Mouse (Mus musculus) kidney, adult 2 months (tissue): Measurements from ENCODE around the gene 9030612E09Rik. TPM values are rescaled to one million over a fixed set of nuclear protein-coding genes. Genes with fewer than 3 reads are reported as not detected.

Experiments
- DNase-seq: peaks from one replicate; pipeline ENCODE4 v3.0.0; 2021
- H3K27ac ChIP-seq: fragments of 200-500 bp; 2 replicates; pipeline ENCODE4 v1.5.1; 2012; ENCODE audit warnings: low read depth, low read length, control low read depth, inconsistent platforms; ENCODE audit not compliant: insufficient read depth
- H3K27me3 ChIP-seq: fragments of 200-500 bp; replicated peaks from 2 replicates; pipeline ENCODE4 v1.6.1; 2012; ENCODE audit warnings: mild to moderate bottlenecking, moderate library complexity, low read length, inconsistent platforms; ENCODE audit not compliant: control insufficient read depth, insufficient read depth
- H3K36me3 ChIP-seq: fragments of 200-500 bp; 2 replicates; pipeline ENCODE4 v1.6.1; 2012; ENCODE audit warnings: mild to moderate bottlenecking, moderate library complexity, low read length, inconsistent platforms; ENCODE audit not compliant: control insufficient read depth, insufficient read depth
- H3K4me1 ChIP-seq: fragments of 200-500 bp; 2 replicates; pipeline ENCODE4 v1.6.1; 2011; ENCODE audit warnings: low read length; ENCODE audit not compliant: control insufficient read depth, insufficient read depth
- H3K4me3 ChIP-seq: fragments of 200-500 bp; 2 replicates; pipeline ENCODE4 v1.5.1; 2011; ENCODE audit warnings: mild to moderate bottlenecking, low read depth, low read length, control low read depth; ENCODE audit not compliant: insufficient read depth
- CTCF ChIP-seq: fragments of 200-500 bp; conservative IDR thresholded peaks from 2 replicates; pipeline ENCODE4 v1.5.1; 2011; ENCODE audit warnings: low read depth, mild to moderate bottlenecking, control low read depth, low read length, moderate library complexity, mixed read lengths; ENCODE audit not compliant: insufficient read depth, insufficient read length
- POLR2A ChIP-seq: fragments of 200-500 bp; IDR thresholded peaks from one replicate; pipeline ENCODE4 v1.6.1; 2011; ENCODE audit warnings: low read depth, low read length, control low read depth
- WGBS: fragments of 180-500 bp; shearing (Covaris S2); methylation state at CpG from one replicate; pipeline ENCODE4 v1.1.7; 2018; 5-methylcytosine and 5-hydroxymethylcytosine counted together
- polyA plus RNA-seq: library from polyadenylated mRNA; depleted of rRNA; stranded (reverse); fragments of >200 nt; gene quantifications from 2 replicates; pipeline ENCODE4 v1.2.3, GENCODE M21; 2012

Gene 9030612E09Rik
- polyA plus RNA-seq, 1 experiment, result 0.14 TPM

DNA sequence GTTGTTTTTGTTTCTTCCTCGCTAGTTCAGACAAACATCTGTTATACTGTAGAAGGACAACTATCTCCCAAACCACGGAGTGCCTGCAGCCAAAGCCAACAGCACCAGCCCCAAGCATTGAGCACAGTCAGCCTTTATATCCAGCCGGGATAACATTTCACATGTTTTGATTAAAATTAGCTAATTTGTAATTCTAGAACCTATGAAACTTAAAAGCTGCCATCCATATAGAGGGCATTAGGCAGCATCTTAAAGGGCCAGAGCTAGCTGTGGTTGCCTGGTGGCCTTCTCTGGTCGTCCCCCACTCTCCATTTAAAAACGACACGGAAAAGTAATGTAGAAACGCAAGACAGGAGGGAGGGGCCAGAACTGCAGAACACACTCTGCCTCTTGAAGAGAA, 2.4 kb upstream of the 9030612E09Rik start:
- TF ChIP-seq CTCF, result no peak
- no peak for DNase-seq
- H3K4me1 ChIP-seq, result no peaks in the 10 kb centered on the region
- no peaks in the 10 kb centered on the region for H3K36me3 ChIP-seq
- WGBS, result 25% methylated on average over 7 of the region's 7 CpGs
- no peaks in the 10 kb centered on the region; the same call in 1 of the 2 replicates for H3K27me3 ChIP-seq
- no peak overlapping the region for H3K27ac ChIP-seq
- H3K4me3 ChIP-seq, result no peak overlapping the region

DNA sequence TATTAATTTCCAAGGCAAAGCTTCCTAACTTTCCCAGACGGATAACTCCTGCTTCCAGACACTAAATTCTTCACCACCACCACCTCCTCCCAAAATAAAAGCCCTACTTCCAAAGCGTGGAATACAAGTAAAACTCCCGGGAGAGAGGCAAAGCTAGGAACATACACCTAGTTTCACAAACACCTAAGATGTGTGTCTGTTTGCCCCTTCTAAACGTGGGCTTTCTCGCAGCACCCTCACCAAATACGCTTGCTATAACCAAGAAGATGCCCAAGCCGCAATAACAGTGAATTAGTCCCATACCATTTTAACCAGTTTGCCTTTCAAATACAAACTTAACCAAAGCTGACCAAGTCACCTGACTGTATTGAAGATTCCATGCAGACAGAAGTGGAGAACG, 1.9 kb upstream of the 9030612E09Rik start:
- Histone ChIP-seq H3K27me3 (no peaks in the 10 kb centered on the region; the same call in 1 of the 2 replicates), H3K27ac (no peak overlapping the region), H3K36me3 (no peaks in the 10 kb centered on the region), H3K4me3 (no peak overlapping the region), H3K4me1 (no peaks in the 10 kb centered on the region)
- no peak for DNase-seq
- TF ChIP-seq POLR2A, result no peak
- TF ChIP-seq CTCF, result no peak
- WGBS, result 18% methylated on average over 8 of the region's 8 CpGs

DNA sequence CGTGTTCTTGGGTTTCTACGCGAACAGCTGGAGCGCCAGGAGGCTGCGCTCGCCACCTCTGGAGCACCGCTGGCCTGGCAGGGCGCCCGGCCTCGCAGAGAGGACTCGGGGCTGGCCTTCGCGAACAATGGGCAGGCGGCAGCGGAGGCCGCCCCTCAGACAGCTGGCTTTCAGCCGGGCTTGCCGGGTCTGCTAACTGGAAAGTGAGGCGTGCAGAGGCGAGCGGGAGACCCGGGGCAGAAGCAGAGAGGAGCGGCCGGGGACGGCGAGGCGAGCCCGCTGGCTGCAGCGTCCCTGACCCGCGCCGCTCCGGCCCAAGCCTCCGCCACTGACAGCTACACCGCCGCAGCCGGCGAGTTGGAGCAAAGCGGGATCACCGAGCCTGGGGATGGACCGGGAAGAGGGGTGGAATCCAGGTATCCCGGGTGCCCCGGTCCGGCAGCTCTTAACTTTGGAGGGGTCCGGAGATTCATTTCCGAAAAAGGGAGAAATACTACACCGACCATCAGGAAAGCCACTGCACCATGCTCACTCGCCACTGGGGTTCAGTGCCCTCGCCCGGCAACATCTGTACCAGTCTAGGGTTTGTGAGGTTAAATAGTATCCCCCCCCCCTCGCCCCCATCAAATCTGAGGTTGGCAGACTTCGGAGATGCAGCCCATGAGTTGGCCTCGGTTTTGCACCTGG, 1.2 kb upstream of the 9030612E09Rik start:
- peak overlapping the region; percentile 69 for H3K4me3 ChIP-seq

DNA sequence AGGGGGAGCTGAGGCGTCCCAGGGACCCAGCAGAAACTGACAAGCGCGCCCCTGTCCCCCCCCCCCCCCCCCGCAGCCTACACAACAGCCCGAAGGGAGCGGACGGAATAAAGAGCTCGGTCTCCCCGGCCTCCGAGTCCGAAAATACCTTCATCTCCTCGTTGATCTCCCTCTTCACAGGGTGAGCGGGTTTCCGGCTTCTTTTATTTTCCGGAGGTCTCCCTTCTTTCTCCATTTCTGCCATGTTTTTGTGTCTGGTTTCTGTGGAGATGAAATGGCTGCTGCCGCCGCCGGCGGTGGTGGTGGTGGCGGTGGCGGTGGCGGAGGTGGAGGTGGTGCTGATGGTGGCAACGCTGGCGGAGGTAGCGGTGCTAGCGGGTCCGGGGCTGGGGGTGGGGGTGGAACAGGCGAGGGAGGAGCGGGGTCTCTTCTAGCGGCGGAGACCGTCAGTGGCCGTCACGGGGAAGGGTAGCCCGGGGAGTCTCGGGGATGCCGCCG, 627 bp upstream of the 9030612E09Rik start:
- peak overlapping the region; percentile 69 for H3K4me3 ChIP-seq
- WGBS, result under 1% methylated on average over 38 of the region's 38 CpGs
- H3K36me3 ChIP-seq, result no peaks in the 10 kb centered on the region
- no peak overlapping the region for H3K27ac ChIP-seq
- no peaks in the 10 kb centered on the region; the same call in 1 of the 2 replicates for H3K27me3 ChIP-seq
- DNase-seq, result no peak
- no peak for TF ChIP-seq POLR2A
- TF ChIP-seq CTCF, result no peak
- no peaks in the 10 kb centered on the region for H3K4me1 ChIP-seq

More for the DNA sequence above, 1.2 kb upstream of the 9030612E09Rik start:
- no peaks in the 10 kb centered on the region; the same call in 1 of the 2 replicates for H3K27me3 ChIP-seq
- no peaks in the 10 kb centered on the region for H3K36me3 ChIP-seq
- TF ChIP-seq POLR2A (no peak), CTCF (no peak)
- peak; percentile 71 for DNase-seq
- no peak overlapping the region for H3K27ac ChIP-seq
- WGBS, result under 1% methylated on average over 53 of the region's 53 CpGs
- H3K4me1 ChIP-seq, result no peaks in the 10 kb centered on the region

DNA sequence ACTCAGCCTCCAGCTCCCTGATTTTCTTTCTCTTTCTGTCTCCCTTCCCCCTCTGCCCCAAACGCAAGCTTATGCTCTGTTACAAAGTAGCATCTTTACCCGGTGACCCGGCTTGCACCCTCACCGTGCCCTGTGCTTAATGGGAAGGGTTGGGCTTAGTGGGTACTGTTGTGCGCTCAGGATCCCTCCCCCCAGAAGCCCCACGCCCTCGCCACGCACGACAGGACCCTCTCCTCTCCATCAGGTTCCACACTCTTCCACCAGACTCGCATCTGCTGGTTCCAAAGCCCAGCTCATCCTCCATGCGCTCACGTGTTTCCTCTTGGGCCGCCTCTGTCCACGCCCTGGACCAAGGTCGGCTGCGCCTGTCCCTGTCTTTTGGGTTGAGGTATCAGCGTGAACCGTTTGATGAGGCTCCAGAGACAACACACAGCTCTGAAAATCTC, 675 bp downstream of the 9030612E09Rik start:
- no peak for DNase-seq
- H3K27me3 ChIP-seq, result no peaks in the 10 kb centered on the region; the same call in 1 of the 2 replicates
- peak overlapping the region; percentile 69 for H3K4me3 ChIP-seq
- H3K27ac ChIP-seq, result no peak overlapping the region
- TF ChIP-seq CTCF, result no peak
- no peak for TF ChIP-seq POLR2A
- 8% methylated on average over 18 of the region's 18 CpGs for WGBS
- H3K4me1 ChIP-seq, result no peaks in the 10 kb centered on the region
- H3K36me3 ChIP-seq, result no peaks in the 10 kb centered on the region

DNA sequence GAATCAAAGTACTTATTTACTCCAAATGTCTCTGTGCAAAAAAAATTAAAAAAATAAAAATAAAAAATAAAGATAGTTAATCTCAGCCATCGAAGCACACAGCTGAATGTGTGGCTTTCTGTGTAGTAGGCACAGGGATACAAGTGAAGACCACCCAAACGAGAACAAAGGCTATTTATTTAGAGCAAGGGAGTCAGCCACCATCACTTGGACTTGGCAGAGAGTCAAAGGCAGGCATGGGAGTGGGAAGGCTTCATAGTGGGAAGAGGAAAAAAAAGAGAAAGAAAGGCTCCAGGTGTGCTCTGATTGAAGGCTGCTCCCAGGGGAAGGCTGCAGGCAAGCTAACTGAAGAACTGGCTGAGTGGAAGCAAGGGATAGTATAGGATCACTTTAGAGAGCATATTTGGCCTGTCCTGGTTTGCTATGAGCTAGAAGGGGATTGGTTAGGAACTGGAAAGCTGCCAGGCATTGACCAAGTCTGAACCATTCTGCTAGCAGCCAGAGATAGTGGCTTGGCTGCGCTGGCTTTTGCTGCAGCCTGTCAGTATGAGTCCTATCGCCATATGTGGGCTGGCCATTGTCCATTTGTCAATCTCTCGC, 5.9 kb downstream of the 9030612E09Rik start:
- no peak overlapping the region for H3K27ac ChIP-seq
- DNase-seq, result no peak
- H3K4me1 ChIP-seq, result no peaks in the 10 kb centered on the region
- 55% methylated on average over 5 of the region's 5 CpGs for WGBS
- H3K27me3 ChIP-seq, result peaks cover 2% of the 10 kb centered on the region; the same call in 1 of the 2 replicates
- TF ChIP-seq POLR2A (no peak), CTCF (no peak)
- no peak overlapping the region for H3K4me3 ChIP-seq
- no peaks in the 10 kb centered on the region for H3K36me3 ChIP-seq

DNA sequence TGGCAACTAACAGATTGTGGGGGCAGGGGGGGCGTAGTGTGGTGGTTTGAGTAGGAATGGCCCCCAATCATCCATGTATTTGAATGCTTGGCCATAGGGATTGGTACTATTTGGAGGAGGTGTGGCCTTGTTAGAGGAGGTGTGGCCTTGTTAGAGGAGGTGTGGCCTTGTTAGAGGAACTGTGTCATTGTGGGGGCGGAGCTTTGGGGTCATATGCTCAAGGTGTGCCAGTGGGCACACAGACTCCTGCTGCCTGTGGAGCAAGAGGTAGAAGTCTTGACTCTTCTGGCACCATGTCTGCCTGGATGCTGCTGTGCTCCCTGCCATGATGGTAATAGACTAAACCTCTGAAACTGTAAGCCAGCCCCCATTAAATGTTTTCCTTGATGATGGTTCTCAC, 25.7 kb downstream of the 9030612E09Rik start:
- H3K4me1 ChIP-seq, result no peaks in the 10 kb centered on the region
- WGBS, result 94% methylated on average over 2 of the region's 2 CpGs
- no peak for TF ChIP-seq POLR2A
- TF ChIP-seq CTCF, result no peak
- H3K27me3 ChIP-seq, result no peaks in the 10 kb centered on the region
- no peak overlapping the region for H3K4me3 ChIP-seq
- no peaks in the 10 kb centered on the region for H3K36me3 ChIP-seq
- no peak for DNase-seq
- H3K27ac ChIP-seq, result no peak overlapping the region
